Mouse (Mus musculus) C2C12 (cell line): ENCODE measurements around the gene 4921507P07Rik.

Experiments
- CEBPB ChIP-seq: IDR thresholded peaks from one replicate; pipeline ENCODE4 v1.6.1; 2011; ENCODE audit warnings: low read depth, mild to moderate bottlenecking, control low read depth, moderate library complexity
- CTCF ChIP-seq: IDR thresholded peaks from one replicate; pipeline ENCODE4 v1.5.1; 2011; ENCODE audit not compliant: control insufficient read depth, insufficient read depth, insufficient read length
- FOSL1 ChIP-seq: IDR thresholded peaks from one replicate; pipeline ENCODE4 v1.8.0; 2011; ENCODE audit warnings: mild to moderate bottlenecking, low read length; ENCODE audit not compliant: poor library complexity, insufficient read depth, severe bottlenecking
- MAX ChIP-seq: IDR thresholded peaks from one replicate; pipeline ENCODE4 v1.6.1; 2011; ENCODE audit warnings: mild to moderate bottlenecking, control low read depth
- MYOG ChIP-seq: IDR thresholded peaks from one replicate; pipeline ENCODE4 v1.6.1; 2011; ENCODE audit not compliant: control insufficient read depth, insufficient read length; ENCODE audit errors: extremely low read depth
- USF1 ChIP-seq: IDR thresholded peaks from one replicate; pipeline ENCODE4 v1.6.1; 2011; ENCODE audit warnings: low read depth, mild to moderate bottlenecking, control low read depth, moderate library complexity

- peak; percentile 25 for TF ChIP-seq CTCF
- TF ChIP-seq CEBPB = no peak
- TF ChIP-seq FOSL1 = no peak
- TF ChIP-seq MYOG = no peak
- no peak for TF ChIP-seq USF1
- TF ChIP-seq MAX = no peak
These were observed 8.2 kb downstream of the 4921507P07Rik start for GRCm38 (mm10) chr6:50588251-50588650.
